Mouse (Mus musculus) natural killer cell, adult 2 months (primary cell): ENCODE measurements around the gene Sirt4.
A peak's percentile ranks its signal among the peaks of the same experiment; 100 is the strongest.

Experiments used
- DNase-seq, 2 experiments: peaks; one replicate each; pipeline ENCODE4 v3.0.0; 2022; ENCODE audit warnings: low spot score in 2 of 2

The Sirt4 gene

DNA sequence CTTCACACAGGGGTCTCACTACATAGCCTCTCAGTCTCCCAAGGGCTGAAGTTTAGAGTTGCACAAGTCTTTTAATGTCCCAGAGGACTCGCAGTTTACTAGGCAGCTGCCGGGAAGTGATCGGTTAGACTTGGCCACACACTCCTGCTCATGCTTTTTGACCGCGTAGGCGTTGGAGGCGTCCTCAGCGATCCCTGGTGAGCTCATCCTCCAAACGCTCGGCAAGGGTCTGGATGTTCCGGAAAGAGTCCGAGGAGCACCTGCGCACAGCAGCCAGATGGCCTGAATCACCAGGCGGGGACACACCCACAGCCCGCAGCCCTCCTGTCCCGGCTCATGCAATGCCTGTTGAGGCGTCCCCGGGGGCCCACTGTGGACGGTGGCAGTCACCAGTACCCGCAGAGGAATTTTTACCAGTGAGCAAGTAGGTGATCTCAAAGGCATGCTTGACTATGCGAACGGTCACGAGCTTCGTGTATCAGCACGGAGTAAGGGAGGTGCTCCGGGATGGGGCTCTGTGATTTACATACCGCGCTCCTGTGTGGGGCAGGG lies 7.3 kb upstream of the Sirt4 start:
- DNase-seq, result peak; percentile 56 to 60

DNA sequence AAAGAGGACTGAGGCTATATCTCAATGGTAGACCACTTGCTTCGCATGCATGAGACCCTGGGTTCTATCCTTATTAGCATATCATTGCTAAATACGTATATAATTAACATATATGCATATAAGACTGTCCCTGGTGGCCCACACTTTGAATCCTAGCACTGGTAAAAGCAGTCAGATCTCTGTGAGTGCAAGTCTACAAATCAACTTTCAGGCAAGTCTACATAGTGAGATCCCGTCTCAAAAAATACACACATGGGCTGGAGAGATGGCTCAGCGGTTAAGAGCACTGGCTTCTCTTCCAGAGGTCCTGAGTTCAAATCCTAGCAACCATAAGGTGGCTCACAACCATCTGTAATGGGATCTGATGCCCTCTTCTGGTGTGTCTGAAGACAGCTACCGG lies 6.6 kb upstream of the Sirt4 start:
- no peak for DNase-seq

DNA sequence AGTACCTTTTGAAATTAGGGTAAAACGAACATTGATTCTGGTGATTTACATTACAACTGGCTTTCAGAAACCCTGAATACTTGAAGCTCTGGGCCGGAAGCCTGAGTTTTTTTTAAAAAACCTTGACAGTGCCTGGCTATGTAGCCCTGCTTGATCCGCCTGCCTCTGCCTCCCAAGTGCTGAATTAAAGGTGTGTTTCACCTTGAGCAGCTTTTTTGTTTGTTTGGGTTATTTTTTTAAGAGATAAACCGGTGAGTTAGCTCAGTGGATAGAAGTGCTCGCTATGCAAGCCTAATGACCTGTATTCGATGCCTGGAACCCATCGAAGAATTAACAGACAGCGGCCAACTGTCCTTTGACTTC lies 6.1 kb upstream of the Sirt4 start:
- peak in 1 of 2 experiments; percentile 17 for DNase-seq

DNA sequence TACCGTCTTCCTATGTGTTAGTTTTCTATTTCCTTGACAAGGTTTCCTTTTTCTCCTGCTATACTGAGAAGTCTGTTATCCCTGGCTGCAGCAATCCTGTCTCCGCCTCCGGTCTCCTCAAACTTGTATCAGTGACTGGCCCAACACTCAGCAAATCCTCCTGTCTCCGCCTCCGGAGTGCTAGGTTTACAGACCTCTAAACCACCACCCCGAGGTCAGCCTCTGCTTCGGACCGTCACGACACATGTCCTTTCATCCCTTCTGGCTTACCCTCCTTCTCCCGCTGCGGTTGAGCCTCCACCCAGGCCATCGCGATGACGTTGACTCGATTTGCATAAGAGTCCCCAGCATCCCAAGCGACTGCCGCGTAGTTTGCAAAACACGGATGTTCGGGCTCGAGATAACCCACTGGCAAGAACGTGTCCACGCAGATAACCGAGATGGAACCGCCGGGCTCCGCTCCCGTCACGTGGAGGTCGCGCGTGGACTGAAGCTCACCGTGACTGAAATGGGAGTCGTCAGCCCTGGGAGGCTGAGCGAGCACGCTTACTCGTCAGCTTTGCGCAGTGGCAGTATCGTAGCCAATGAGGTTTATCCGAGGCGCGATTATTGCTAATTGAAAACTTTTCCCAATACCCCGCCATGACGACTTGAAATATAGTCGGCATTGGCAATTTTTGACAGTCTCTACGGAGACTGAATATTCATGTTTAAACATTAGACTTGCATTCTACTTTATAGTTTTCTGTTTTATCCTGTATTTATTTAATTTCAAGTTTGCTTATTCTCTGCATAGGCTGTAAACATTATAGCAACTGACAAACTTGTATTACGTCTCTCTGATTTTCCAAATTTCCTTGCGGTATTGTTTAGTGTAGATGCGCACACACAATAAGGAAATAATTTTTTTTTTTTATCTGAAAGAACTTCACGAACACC lies 5.4 kb upstream of the Sirt4 start:
- peak; percentile 92 to 94 for DNase-seq

DNA sequence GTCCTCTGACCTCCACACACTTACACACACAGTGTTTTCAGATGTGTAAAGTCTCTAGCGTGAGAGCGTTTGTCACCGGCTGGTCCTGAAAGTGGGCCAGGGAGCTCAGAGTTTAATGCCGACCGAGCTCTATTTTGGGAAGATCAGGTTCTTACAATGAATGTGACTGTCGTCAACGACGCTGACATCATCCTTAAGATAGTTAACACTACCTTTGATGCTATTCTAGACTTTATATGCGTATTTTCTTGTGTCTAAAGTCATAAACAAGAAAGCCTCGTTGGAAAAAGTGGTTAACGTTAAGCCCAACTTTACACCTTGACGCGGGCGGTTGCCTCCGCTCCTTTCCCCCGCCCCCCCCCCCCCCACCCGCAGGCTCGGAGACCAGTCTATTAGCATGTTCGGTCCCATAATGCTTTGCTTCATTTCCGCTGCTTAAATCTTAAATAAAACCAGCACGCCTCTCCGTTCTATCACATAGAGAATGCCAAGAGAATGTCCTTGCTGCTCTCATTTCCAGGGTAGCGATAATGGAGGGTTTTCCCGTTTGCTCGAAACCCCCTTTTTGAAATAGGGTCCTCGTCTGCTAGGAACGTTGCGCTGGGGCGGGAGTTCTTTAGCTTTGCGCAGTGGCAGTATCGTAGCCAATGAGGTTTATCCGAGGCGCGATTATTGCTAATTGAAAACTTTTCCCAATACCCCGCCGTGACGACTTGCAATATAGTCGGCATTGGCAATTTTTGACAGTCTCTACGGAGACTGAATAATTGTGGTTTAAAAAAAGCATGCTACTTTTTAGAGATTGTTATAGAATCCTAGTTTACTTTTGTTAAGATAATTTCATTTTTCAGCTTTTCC lies 4.5 kb upstream of the Sirt4 start:
- peak; percentile 88 to 90 for DNase-seq

DNA sequence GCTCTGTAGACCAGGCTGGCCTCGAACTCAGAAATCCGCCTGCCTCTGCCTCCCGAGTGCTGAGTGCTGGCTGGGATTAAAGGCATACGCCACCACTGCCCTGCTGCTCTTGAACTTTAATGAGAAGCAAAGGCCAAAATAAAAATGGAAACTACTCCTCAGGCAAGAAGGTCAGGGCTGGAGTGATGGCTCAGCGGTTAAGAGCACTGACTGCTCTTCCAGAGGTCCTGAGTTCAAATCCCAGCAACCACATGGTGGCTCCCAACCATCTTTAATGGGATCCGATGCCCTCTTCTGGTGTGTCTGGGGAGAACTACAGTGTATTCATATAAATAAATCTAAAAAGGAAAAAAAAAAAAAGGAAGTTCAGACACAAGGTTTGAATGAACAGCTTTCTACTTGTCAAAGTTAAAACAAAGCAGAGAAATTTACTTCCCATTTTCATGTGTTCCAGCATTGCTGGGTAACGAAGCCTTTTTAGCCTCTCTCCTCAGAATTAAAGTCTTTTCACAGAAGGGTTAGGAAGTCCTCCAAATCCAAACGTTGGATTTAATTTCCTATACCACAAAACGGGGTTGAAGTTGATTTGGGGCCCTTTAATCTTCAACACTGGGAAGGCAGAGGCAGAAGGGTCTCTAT lies 3.5 kb upstream of the Sirt4 start:
- no peak for DNase-seq

DNA sequence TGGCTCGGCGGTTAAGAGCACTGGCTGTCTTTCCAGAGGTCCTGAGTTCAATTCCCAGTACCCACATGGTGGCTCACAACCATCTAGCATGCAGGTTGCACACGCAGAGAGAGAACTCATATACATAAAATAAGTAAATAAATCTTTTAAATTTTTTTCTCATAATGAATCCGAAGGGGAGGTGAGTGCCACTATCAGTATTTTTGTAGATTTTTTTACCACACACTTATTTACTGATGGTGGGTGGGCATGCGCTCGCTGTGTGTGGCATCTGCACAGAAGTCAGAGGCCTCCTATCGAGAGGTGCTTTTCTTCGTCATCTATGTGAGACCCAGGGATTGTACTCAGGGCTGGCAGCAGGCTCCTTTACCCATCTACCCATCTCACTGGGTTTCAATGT lies 2.8 kb upstream of the Sirt4 start:
- DNase-seq, result no peak

DNA sequence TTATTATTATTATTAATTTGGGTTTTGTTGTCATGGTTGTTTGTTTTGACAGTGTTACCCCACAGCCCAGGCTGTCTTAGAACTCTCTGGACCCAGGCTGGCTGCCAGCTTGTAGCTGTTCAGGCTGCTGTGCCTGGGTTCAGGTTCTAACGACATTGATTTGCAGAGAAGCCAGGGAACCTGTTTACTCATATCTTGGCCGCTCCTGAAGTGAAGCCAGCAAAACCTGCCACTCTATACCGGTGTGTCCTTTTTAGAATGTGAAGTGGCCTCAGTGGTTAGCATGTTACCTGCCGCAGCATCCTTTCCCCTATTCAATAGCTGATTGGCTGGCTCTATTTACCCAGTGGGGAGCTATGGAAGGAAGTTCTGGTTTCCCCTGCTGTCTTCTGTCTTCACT lies 2.2 kb upstream of the Sirt4 start:
- no peak for DNase-seq

DNA sequence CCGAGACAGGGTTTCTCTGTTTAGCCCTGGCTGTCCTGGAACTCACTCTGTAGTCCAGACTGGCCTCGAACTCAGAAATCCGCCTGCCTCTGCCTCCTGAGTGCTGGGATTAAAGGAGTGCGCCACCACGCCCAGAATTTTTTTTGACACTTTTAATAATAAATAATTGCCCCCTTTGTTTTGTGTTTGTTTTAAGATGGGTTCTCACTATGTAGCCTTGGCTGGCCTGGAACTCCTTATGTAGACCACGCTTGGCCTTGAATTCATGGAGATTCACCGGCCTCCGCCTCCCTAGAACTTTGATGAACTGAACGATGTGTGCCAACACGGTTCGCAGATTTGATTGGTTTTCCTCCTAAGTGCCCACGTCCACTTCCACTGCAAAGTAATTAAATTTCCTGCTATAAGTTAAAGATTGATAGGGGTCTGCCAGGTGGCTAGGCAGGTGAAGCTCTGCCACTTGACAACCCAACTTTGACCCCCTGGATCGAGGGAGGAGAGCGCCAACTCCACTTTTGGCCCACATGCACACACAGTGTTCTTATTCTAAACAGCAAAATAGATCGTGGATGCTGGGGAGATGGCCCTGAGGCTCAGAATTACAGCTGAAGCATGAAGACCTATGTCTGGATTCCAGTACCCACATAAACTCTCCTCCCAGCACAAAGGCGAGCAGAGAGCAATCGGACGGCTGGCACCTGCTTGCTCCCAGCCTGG lies 1.1 kb upstream of the Sirt4 start:
- DNase-seq, result no peak

DNA sequence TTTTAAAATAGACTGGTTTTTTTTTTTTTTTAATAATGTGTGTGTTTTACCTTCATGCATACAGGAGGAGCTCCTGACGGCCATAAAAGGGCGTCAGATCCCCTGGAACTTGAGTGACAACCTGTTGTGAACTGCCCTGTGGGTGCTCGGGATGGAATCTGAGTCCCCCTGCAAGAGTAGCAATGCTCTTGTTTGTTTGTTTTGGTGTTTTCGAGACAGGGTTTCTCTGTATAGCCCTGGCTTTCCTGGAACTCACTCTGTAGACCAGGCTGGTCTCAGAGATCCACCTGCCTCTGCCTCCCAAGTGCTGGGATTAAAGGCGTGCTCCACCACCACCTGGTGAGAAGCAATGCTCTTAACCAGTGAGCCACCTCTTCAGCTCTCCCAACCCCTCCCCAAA lies 471 bp upstream of the Sirt4 start:
- no peak for DNase-seq

DNA sequence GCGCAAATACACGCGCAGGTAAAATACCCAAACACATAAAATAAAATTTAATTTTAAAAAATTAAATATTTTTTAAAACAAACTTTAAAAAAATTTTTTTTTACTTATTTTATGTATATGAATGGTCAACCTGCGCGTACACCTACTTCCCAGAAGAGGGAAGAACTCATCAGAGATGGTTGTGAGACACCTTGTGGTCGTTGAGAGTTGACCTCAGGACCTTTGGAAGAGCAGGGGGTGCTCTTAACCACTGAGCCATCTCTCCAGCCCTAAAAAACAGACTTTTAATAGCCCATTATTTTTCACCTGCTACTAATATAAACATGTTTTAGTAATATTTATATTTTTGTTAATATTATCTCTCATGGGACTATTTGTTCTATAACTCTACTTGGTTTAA lies 1.1 kb downstream of the Sirt4 start:
- no peak for DNase-seq

DNA sequence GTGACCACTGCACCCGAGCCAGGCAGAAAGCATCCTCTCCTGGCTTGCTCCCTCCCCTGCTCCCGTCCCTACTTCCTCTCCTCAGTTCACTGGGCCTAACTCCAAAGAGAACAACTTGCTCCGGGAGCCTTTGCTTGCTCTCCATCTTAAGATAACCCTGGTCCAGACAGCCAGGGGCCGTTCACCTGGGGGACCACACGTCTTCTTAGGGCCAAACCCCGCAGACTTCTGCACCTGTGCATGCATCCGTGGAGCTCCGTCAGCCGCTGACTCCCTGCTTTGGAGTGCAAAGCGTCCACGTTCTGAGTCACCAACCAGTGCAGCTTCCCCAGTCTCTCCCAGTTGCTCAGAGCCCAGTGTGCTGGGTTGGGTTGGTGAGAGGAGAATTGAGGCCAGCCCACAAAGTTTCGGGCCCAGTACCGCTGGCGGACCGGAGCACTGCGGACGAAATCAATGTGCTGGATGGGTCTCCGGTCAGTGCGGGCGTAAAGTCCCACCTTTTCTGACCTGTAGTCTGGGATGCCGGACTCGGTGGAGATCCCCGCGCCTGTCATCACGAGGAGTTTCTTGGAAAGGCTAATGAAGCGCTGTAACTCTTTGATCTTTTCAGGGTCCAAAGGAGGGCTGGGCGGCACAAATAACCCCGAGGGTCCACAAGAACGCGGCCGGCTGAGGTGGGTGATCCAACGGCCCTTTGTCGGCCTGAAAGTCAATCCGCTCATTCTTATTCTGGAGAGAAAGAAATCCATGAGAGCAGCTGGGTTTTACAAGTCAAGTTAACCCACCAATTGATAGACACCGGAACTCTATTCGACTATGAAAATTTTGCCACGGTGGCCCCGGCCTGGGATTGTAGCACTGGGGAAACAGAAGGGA lies 1.9 kb downstream of the Sirt4 start:
- no peak for DNase-seq

DNA sequence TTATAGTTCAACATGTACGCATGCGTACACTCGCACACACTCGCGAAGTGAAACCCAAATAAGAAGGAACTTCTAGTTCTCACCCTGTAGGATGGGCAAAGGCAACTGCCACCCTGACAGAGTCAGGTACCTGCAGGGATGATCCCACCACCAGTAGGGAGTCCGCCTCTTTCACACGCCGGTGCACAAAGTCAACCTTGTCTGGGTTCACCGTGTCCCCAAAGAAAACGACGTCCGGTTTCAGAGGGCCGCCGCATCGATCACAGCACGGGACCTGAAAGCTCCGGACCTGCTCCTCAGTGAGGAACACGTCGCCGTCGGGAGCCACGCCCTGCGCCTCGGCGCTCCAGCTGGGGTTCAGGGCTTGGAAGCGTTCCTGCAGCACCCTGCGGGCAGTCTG lies 4.4 kb downstream of the Sirt4 start:
- DNase-seq, result peak; percentile 17 to 30

DNA sequence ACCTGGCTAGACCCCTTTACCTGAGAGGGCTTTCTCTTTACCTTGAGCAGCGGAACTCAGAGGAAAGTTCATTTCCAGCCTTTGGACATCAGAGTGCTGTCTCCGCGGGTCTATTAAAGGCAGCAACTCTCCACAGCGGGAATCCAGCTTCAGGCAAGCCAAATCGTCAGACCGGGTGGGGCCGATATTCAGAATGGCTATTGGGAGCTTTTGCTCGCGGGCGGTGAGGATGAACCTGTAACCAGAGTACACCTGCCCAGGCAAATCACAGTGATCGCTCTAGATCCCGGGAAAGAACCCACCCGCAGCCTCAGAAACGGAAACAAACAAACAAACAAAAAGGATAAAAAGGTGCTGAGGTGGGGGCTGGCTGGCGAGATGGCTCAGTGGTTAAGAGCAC lies 5.0 kb downstream of the Sirt4 start:
- DNase-seq, result no peak

DNA sequence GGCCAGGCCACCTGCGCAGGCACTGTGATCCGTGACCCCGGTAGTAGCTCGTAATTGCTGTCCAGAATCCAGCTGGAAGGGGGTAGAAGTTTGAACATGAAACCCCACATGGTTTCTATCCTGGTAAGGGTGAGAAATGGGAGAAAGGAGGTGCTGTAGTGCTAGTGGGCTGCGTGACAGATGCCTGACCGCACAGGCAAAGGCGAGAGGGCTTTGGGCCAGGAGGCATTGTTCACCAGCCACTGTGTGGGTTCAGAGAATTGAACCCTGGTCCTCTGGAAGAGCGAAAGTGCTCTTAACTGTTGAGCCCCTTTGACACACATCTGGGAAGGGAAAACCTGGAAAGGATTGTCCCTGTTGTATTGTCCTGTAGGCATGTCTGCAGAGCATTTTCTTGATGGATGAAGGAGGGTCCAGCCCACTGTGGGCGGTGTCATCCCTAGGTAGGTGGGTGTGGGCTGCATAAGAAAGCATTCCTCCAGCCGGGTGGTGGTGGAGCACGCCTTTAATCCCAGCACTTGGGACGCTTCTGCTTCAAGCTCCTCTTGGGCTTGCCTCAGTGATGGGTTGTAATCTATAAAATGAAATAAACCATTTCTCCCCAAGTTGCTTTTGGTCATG lies 8.3 kb downstream of the Sirt4 start:
- no peak for DNase-seq

DNA sequence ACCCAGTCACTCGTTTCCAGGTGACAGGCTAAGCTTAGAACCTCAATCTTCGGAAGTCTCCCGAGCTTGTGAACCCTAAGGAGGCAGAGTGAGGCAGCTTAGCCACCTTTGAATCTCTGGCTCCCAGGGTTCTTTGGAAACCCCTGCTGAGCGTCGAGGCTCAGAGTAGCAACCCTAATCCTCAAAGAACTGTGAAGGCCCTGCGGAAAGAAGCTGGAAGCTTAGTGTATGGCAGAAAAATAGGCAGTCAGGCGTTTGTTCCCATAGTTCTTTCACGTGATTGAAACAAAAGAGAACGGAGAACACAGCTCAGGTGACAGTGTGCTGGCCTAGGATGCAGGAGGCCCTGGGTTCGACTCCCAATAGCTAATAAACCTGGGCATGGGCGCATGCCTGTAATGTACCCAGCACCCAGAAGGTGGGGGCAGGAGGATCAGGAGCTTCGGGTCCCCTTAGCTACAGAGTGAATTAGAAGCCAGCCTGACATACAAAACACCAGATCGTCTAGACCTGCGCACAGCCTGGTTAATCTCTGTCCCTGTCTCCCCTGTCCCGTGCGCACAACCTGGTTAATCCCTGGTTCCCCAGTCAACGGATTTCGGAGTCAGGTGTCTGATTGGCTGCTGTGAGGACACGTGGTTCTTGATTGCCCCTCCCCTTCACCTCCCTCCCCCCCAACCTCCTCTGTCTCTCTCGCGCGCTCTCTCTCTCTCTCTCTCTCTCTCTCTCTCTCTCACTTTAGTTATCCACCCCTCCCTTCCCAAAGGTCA lies 9.0 kb downstream of the Sirt4 start:
- DNase-seq, result peak in 1 of 2 experiments; percentile 22

DNA sequence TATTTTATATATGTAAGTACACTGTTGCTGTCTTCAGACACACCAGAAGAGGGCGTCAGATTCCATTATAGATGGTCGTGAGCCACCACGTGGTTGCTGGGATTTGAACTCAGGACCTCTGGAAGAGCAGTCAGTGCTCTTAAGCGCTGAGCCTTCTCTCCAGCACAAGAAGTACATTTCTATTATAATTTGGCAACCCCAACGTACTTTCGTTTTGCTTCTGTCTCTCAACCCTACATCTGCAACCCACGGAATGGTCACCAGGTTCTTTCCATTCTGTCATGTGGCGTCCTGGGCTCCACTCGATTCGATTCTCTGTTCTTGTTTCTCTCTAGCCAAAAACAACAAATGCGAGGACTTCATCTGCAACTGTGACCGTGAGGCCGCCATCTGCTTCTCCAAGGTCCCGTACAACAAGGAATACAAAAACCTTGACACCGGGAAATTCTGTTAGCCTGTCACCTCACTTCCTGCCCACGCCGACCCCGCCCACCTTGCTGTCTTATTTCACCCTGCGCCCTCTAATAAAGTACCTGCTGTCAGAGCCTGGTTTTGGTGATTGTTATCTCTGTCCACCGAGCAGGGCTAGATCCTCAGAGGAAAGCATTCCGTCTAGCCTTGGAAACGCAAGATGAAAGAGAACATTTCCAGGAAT lies 10.2 kb downstream of the Sirt4 start:
- DNase-seq, result no peak

DNA sequence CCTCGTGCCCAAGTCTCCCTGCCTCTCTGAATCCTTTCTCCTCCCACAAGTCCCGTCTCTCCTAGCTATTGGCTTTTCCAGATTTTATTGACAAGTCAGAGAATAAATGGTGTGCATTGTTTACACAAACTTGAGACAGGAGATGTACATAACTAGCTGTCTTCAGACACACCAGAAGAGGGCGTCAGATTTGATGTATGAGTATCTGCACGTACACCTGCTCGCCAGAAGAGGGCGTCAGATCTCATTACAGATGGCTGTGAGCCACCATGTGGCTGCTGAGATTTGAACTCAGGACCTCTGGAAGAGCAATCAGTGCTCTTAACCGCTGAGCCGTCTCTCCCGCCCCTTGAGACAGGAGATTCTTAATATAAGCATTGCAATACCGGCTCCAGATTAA lies 11.3 kb downstream of the Sirt4 start:
- DNase-seq, result no peak
